Mouse (Mus musculus) G1E (cell line): ENCODE data around the gene Slc44a5. TPM values are rescaled to one million over a fixed set of nuclear protein-coding genes. Genes with fewer than 3 reads are reported as not detected.
A peak's percentile ranks its signal among the peaks of the same experiment; 100 is the strongest.

ENCODE experiments used
- ATAC-seq: 2 replicates; pipeline ENCODE4 v1.8.0; 2016; ENCODE audit warnings: mild to moderate bottlenecking; ENCODE audit not compliant: insufficient number of reproducible peaks, poor library complexity, low FRiP score, severe bottlenecking; ENCODE audit errors: extremely low read depth
- DNase-seq: peaks from one replicate; pipeline ENCODE4 v3.0.0; 2012; ENCODE audit warnings: low spot score
- H3K27me3 ChIP-seq: 2 replicates; pipeline ENCODE4 v1.6.1; 2012; ENCODE audit warnings: mild to moderate bottlenecking, low read length, inconsistent platforms; ENCODE audit not compliant: insufficient read depth
- H3K36me3 ChIP-seq: replicated peaks from 2 replicates; pipeline ENCODE3; 2012; ENCODE audit warnings: mild to moderate bottlenecking, inconsistent platforms
- H3K4me1 ChIP-seq: 2 replicates; pipeline ENCODE4 v1.6.1; 2012; ENCODE audit warnings: low read depth, low read length, inconsistent platforms, mixed read lengths; ENCODE audit not compliant: insufficient read depth
- H3K4me3 ChIP-seq: 2 replicates; pipeline ENCODE4 v1.5.1; 2012; ENCODE audit warnings: low read depth, mild to moderate bottlenecking, inconsistent platforms, low read length, moderate library complexity, mixed read lengths
- H3K9me3 ChIP-seq: replicated peaks from 2 replicates; pipeline ENCODE4 v1.6.1; 2012; ENCODE audit warnings: inconsistent platforms
- CTCF ChIP-seq: IDR thresholded peaks from 2 replicates; pipeline ENCODE4 v1.5.1; 2012; ENCODE audit warnings: low read depth, low read length, inconsistent platforms, mixed read lengths
- GATA1 ChIP-seq: IDR thresholded peaks from 2 replicates; pipeline ENCODE4 v1.6.1; 2012; ENCODE audit warnings: borderline replicate concordance, low read length, inconsistent platforms, mixed read lengths
- GATA2 ChIP-seq: IDR thresholded peaks from 2 replicates; pipeline ENCODE4 v1.6.1; 2012; ENCODE audit warnings: low read depth, low read length, inconsistent platforms, borderline replicate concordance
- POLR2AphosphoS5 ChIP-seq: IDR thresholded peaks from 2 replicates; pipeline ENCODE4 v1.6.1; 2012; ENCODE audit warnings: low read depth, low read length, inconsistent platforms; ENCODE audit not compliant: insufficient replicate concordance
- TAL1 ChIP-seq: conservative IDR thresholded peaks from 2 replicates; pipeline ENCODE4 v1.6.1; 2012; ENCODE audit warnings: low read depth, low read length, inconsistent platforms, mixed read lengths
- polyA plus RNA-seq: library from polyadenylated mRNA; stranded (reverse); fragments of >175 nt; gene quantifications from 2 replicates; pipeline ENCODE4 v1.2.3, GENCODE M21; 2012
- total RNA-seq, 2 experiments: library from RNA; stranded (forward) in 1 of 2; stranded (reverse) in 1 of 2; fragments of 200-1000 nt in 1 of 2; fragments of >200 nt in 1 of 2; fragmentation: Nextera tagmentation in 1 of 2; gene quantifications; 2 replicates each; pipeline ENCODE4 v1.2.3; 2014 to 2017

Slc44a5 gene
- total and polyA plus RNA-seq, 3 experiments, result 0.16 TPM; not detected in 2

DNA sequence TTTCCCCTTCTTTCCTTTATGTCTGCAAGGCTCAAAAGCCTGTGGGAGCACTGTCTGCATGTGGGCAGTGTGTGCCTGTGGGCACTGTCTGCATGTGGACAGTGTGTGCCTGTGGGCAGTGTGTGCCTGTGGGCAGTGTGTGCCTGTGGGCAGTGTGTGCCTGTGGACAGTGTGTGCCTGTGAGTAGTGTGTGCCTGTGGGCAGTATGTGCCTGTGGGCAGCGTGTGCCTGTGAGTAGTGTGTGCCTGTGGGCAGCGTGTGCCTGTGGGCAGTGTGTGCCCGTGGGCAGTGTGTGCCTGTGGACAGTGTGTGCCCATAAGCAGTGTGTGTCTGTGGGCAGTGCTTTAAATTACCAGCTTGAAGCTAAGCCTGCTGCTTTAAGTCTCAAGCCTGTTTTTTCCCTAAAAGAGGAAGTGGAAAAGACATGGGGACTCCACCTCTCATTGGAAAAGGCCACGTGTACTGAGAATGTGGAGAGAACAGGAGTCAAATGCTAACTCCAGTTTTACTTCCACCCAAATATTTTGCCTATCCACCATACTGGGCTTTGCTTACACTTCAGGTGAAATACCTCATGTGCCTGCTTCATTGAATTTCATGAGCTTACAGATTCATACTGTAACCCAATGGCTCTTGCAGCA is 315.3 kb downstream of the Slc44a5 start:
- DNase-seq, result no peak
- peak overlapping the region; percentile 25; the same call in 1 of the 2 replicates for H3K4me3 ChIP-seq
- H3K4me1 ChIP-seq, result no peaks in the 10 kb centered on the region
- no peak for TF ChIP-seq CTCF
- TF ChIP-seq TAL1, result no peak
- no peak for TF ChIP-seq GATA1
- TF ChIP-seq GATA2, result no peak
- no peak for TF ChIP-seq POLR2AphosphoS5
- no peak for ATAC-seq
- H3K36me3 ChIP-seq, result no peaks in the 10 kb centered on the region
- H3K9me3 ChIP-seq, result peaks cover 57% of the 10 kb centered on the region
- H3K27me3 ChIP-seq, result no peaks in the 10 kb centered on the region

DNA sequence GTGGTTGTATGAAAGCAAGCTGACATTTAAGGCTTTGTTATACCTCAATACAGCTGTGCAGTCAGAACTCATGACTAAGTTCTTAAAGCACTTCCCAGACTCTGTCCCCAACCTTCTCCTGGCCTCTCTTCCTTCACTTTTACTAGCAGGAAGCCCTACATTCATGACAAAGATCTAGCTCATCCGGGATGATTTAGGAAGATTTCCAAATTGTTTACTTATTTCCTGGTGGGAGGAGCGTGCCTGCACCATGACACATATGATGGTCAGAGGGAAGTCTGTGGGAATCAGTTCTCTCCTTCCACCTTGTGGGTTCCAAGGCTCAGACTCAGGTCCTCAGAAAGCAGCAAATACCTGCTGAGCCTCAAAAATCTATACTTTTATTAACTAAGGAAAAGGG is 317.1 kb downstream of the Slc44a5 start:
- TF ChIP-seq GATA2, result no peak
- TF ChIP-seq GATA1, result no peak
- no peak for TF ChIP-seq TAL1
- no peak for TF ChIP-seq POLR2AphosphoS5
- TF ChIP-seq CTCF, result no peak
- Histone ChIP-seq H3K4me3 (no peak overlapping the region), H3K27me3 (no peaks in the 10 kb centered on the region), H3K4me1 (no peaks in the 10 kb centered on the region), H3K36me3 (no peaks in the 10 kb centered on the region), H3K9me3 (peaks cover 61% of the 10 kb centered on the region)
- DNase-seq (no peak), ATAC-seq (no peak)

DNA sequence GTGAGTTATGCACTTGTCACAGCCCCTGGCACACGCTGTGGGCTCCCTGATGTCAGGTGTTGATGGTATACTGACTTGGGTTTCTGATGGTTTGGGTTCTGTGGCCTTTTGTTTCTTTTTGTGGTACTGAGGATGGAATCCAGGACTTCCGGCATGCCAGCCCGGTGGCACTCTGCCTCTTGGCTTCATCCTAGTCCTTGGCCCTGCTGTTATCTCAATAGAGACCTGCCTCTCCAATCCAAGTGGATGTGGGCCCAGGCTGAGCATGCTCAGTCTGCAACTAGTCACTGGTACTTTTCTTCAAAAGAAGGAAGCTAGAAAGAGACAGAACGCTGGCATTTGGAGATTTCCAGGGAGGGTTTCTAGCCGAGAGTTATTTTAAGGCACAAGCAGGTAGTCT is 318.9 kb downstream of the Slc44a5 start:
- TF ChIP-seq TAL1, result no peak
- TF ChIP-seq CTCF, result no peak
- TF ChIP-seq POLR2AphosphoS5, result no peak
- no peak for TF ChIP-seq GATA1
- no peak for TF ChIP-seq GATA2
- no peak overlapping the region for H3K4me3 ChIP-seq
- DNase-seq, result no peak
- H3K36me3 ChIP-seq, result no peaks in the 10 kb centered on the region
- no peaks in the 10 kb centered on the region for H3K27me3 ChIP-seq
- H3K4me1 ChIP-seq, result no peaks in the 10 kb centered on the region
- H3K9me3 ChIP-seq, result peaks cover 65% of the 10 kb centered on the region
- ATAC-seq, result no peak

DNA sequence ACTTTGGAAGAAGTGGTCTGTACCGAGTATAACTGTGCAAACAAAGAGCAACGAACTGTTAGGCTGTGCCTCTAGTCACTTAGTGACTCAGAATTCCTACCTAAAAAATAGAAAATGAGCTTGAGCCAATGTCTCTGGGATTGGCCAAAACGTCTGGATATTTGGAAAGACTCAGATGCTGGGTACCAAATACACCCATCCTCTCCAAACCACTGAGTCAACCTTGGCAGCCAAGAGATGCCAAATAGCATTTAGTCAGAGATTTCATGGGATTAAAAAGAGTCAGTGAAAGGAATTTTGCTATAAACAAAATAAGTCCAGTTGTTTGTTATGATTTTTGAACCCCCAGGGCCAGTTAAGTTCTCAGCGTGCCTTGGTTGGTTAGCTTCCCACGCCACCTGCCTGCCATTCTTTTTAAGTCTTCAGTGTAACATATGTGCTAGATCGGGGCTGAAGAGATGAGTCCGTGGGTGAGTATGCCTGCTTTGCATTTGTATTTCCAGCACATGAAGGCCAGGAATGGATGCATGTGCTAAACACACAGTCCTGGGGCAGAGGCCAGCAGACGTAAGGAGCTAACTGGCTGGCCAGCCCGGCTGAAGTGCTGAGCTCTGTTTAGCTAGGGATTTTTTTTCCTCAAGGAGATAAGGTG is 320.7 kb downstream of the Slc44a5 start:
- DNase-seq (no peak), ATAC-seq (no peak)
- Histone ChIP-seq H3K36me3 (no peaks in the 10 kb centered on the region), H3K27me3 (no peaks in the 10 kb centered on the region), H3K4me3 (no peak overlapping the region), H3K4me1 (no peaks in the 10 kb centered on the region), H3K9me3 (peaks cover 68% of the 10 kb centered on the region)
- TF ChIP-seq POLR2AphosphoS5, result no peak
- no peak for TF ChIP-seq GATA2
- TF ChIP-seq GATA1, result no peak
- TF ChIP-seq CTCF, result no peak
- TF ChIP-seq TAL1, result no peak

DNA sequence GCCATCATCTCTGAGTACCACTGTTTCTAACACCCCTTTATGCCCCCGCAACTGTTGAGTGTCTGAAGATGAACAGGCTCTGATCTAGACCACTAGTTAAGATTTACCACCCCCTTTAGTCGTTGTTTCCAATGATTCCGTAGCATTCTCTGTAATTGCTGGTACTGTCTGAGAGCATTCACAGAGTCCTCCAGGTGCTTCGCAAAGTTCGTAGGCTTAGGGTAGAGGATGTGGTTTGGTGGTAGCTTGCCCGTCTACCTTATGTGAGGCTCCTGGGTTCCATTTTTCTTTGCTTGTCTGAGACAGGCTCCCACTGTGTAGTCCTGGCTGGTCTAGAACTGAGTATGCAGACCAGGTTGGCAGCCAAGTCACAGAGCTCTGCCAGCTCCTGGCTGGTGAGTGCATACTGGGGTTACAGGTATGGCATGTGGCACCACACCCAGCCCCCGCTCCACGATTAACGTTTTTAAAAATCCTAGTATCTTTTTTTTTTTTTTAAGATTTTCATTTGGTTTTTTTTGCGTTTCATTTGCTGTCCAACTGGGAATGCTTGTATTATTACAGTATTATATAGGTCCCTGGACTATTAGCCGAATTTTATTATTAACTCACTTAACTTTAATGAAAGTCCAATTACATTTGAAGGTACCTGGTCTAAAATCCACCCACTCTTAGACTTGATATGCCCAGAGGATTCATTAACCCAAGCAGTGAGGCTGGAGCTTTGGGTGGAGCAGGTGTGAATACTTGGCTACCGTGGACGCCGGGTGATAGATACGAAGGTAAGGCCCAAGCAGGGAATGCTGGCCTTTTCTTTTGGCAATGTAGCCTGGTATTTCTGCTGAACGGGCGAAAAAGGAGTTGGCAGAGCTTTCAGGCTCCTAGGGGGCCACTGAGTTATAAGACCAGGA is 321.9 kb downstream of the Slc44a5 start:
- ATAC-seq (no peak), DNase-seq (no peak)
- H3K36me3 ChIP-seq, result no peaks in the 10 kb centered on the region

DNA sequence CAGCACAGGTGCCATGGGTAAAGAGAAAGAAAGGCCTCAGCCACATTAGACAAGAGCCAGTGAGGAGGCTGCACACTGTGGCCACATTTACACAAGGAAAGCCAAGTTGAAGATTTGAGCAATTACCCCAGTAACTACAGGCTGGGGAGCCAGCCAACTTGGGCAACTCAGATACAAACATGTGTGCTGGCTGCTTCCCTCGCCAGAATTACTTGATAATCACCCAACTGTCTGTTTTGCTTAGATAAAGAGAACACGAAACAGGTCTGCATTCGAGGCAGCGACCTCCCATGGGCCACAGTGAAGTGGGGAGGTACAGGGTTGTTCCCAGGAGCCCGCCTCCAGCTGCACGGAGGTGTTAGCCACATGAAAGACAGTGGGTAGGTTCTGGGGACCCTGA is 324.3 kb downstream of the Slc44a5 start:
- no peaks in the 10 kb centered on the region for H3K4me1 ChIP-seq
- TF ChIP-seq CTCF, result no peak
- TF ChIP-seq POLR2AphosphoS5, result no peak
- no peak for TF ChIP-seq GATA1
- no peak for TF ChIP-seq GATA2
- no peak for TF ChIP-seq TAL1
- no peak for ATAC-seq
- DNase-seq, result no peak
- H3K9me3 ChIP-seq, result peaks cover 64% of the 10 kb centered on the region
- H3K4me3 ChIP-seq, result no peak overlapping the region
- H3K36me3 ChIP-seq, result no peaks in the 10 kb centered on the region
- H3K27me3 ChIP-seq, result no peaks in the 10 kb centered on the region

More for the DNA sequence above, 321.9 kb downstream of the Slc44a5 start:
- H3K4me3 ChIP-seq, result no peak overlapping the region
- H3K4me1 ChIP-seq, result no peaks in the 10 kb centered on the region
- peaks cover 75% of the 10 kb centered on the region for H3K9me3 ChIP-seq
- TF ChIP-seq GATA1, result no peak
- no peak for TF ChIP-seq GATA2
- no peak for TF ChIP-seq TAL1
- TF ChIP-seq POLR2AphosphoS5, result no peak
- TF ChIP-seq CTCF, result no peak
- no peaks in the 10 kb centered on the region for H3K27me3 ChIP-seq
